Mouse (Mus musculus): Measurements from ENCODE around the gene Grhl1.

DNA sequence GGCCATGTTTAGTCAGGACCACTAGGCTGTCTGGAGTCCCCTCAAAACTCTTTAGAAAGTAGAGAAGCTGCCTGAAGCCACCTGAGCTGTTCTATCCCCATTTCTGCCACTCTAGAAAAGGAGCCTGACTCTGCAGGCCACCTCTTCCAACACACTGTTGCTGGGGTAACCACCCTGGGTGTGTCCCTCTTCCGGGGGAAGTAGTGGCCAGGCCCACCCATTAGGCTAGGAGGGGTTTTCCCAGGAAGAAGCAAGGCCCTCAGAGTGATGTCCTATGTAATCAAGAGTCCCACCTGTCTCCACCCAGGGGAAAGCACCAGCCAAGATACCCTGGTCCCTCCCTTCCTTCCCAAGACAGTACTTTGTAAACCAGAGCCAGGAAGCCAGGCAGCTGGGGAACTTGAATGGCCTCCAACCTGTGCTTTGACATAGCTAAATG lies 61.7 kb downstream of the Grhl1 start:
- TF ChIP-seq POLR2A (IDR thresholded peaks at IDR 0.05; ENCODE audit: low read depth, low read length) (no peak), CTCF (IDR thresholded peaks at IDR 0.05; ENCODE audit: extremely low read depth, insufficient read length, insufficient replicate concordance, low read depth, low read length) (no peak)

All from small intestine, adult 2 months (tissue).